Mouse (Mus musculus): ENCODE measurements around the gene Cyp4v3.

- TF ChIP-seq CTCF (IDR thresholded peaks at IDR 0.05; ENCODE audit: low read depth) = no peak
- no peak for TF ChIP-seq EP300 (IDR thresholded peaks at IDR 0.05; ENCODE audit: low read depth)
These were observed 48.3 kb upstream of the Cyp4v3 start for GRCm38 (mm10) chr8:45381075-45381962.

Measured in liver, postnatal 0 days (tissue).